Mouse (Mus musculus) MEL (cell line): ENCODE data around the gene Adamts7.

Source experiments
- CTCF ChIP-seq, 3 experiments: IDR thresholded peaks in 2 of 3; conservative IDR thresholded peaks in 1 of 3; 2 replicates each; pipeline ENCODE4 v1.5.1; 2011 to 2012; ENCODE audit warnings: low read length in 3 of 3, low read depth in 2 of 3, mild to moderate bottlenecking in 2 of 3, improper control_type of control experiment in 1 of 3, inconsistent platforms in 1 of 3, mixed read lengths in 1 of 3, moderate library complexity in 1 of 3; ENCODE audit not compliant: control insufficient read depth in 1 of 3, insufficient read depth in 1 of 3, poor library complexity in 1 of 3, severe bottlenecking in 1 of 3
- NRF1 ChIP-seq: IDR thresholded peaks from 2 replicates; pipeline ENCODE4 v1.6.1; 2014; ENCODE audit warnings: low read depth, mild to moderate bottlenecking, inconsistent platforms, low read length, improper control_type of control experiment, moderate library complexity; ENCODE audit not compliant: poor library complexity, insufficient read depth, severe bottlenecking
- POLR2A ChIP-seq, 2 experiments: IDR thresholded peaks; 2 replicates each; pipeline ENCODE4 v1.6.1; 2011 to 2012; ENCODE audit warnings: low read length in 2 of 2, mild to moderate bottlenecking in 2 of 2, control low read depth in 1 of 2, improper control_type of control experiment in 1 of 2, low read depth in 1 of 2, moderate library complexity in 1 of 2; ENCODE audit not compliant: control insufficient read depth in 1 of 2, insufficient read depth in 1 of 2, poor library complexity in 1 of 2
- RCOR1 ChIP-seq: IDR thresholded peaks from 2 replicates; pipeline ENCODE4 v1.6.1; 2012; ENCODE audit warnings: low read depth, mild to moderate bottlenecking, inconsistent platforms, low read length, improper control_type of control experiment
- ZKSCAN1 ChIP-seq: IDR thresholded peaks from 2 replicates; pipeline ENCODE4 v1.6.1; 2012; ENCODE audit warnings: low read depth, mild to moderate bottlenecking, inconsistent platforms, low read length, improper control_type of control experiment, moderate library complexity

- TF ChIP-seq CTCF (IDR thresholded peaks at IDR 0.05 in 2 of 3, conservative IDR thresholded peaks at IDR 0.05 in 1 of 3; ENCODE audit: control insufficient read depth in 1 of 3, insufficient read depth in 1 of 3, low read depth in 2 of 3, low read length in 3 of 3, poor library complexity in 1 of 3, severe bottlenecking in 1 of 3) (no peak), POLR2A (IDR thresholded peaks at IDR 0.05; ENCODE audit: control insufficient read depth in 1 of 2, insufficient read depth in 1 of 2, low read depth in 1 of 2, low read length in 2 of 2, poor library complexity in 1 of 2) (no peak), NRF1 (no peak), RCOR1 (no peak), ZKSCAN1 (no peak)
Observed at GRCm38 (mm10) chr9:90197116-90197665, 34.3 kb downstream of the Adamts7 start.
